Mouse (Mus musculus) retina, postnatal 1 day (tissue): ENCODE measurements around the gene Alpk1.

ENCODE experiments used
- DNase-seq: peaks from one replicate; pipeline ENCODE4 v3.0.0-alpha.2; 2012

Alpk1 gene

DNA sequence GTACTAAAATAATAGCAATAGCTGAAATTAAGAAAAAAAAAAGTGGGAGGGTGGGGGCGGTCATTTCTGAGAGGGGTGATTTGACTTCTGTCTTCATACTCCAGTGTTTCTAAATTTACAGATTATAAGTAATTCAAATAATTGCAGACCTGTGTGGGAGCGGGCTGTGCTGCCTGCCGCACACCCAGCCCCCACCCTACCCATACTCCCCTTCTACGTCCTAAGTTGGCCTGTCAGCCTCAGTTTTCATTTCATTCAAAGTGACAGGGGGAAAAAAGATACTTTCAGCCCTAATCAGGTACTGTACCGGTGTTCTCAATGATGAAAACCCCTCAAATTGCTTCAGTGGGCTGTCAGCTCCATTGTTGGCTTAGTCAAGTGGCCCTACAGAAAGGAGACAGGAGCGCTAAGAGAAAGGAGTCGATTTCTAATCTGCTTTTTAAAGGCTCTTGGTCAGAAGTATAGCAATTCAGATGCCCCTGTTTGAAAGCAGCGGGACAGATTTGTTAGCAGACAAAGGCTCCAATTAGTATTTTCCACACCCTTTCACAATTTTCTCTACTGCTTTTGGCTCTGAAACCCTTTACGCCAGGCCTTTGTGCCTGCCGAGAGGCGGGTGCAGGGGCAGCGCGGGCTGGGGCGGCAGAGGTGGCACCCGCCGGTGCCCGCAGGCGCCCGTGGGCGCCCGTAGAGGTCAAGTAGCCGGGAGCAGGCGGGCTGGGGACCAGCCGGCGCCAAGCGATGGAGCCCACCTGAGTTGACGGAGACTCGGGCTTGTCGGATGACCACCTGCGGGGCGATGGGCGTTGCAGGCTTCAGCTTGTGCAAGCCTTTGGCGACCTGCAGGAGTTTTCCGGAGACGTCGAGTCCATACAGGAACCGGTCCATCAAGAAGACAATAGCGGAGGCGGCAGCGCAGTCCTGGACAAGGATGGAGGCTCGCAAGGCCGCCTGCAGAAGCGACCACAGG lies 85.2 kb downstream of the Alpk1 start:
- DNase-seq, result peak; percentile 67

DNA sequence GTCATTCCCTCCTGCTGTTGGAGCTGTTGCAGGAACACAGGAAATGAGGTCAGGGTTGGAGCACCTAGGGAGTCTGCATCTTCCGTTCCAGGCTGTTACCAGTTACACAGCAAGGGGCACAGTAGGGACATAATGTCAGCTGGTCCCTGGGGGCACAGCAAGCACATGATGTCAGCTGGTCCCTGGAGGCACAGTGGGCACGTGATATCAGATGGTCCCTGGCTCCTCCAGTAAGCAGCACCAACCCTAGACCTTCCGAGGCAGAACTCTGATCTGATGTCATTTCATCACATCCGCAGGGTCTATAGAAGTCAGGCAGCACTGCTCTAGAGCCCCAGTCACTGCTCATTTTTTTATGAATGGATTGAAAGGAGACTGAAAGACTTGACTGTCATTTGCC lies 89.1 kb downstream of the Alpk1 start:
- no peak for DNase-seq

DNA sequence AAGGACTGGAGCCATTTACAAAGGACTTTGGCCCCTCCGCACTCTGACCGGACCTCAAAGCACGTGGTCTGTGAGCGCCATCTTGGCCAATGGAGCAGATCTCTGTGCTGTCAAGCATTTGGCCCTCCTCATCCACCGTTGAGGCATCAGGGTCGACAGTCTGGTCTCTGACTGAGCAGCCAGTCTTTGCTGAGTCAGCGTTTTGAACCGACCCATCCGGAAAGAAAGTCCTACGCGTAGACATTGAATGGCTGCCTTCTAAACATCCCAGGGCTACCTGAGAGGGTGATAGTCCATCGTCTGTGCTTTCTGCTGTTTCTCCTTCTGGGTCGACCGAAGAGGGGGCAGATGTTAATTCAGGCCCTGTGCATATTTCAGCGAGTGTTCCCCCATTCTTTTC lies 100.6 kb downstream of the Alpk1 start:
- DNase-seq, result no peak

DNA sequence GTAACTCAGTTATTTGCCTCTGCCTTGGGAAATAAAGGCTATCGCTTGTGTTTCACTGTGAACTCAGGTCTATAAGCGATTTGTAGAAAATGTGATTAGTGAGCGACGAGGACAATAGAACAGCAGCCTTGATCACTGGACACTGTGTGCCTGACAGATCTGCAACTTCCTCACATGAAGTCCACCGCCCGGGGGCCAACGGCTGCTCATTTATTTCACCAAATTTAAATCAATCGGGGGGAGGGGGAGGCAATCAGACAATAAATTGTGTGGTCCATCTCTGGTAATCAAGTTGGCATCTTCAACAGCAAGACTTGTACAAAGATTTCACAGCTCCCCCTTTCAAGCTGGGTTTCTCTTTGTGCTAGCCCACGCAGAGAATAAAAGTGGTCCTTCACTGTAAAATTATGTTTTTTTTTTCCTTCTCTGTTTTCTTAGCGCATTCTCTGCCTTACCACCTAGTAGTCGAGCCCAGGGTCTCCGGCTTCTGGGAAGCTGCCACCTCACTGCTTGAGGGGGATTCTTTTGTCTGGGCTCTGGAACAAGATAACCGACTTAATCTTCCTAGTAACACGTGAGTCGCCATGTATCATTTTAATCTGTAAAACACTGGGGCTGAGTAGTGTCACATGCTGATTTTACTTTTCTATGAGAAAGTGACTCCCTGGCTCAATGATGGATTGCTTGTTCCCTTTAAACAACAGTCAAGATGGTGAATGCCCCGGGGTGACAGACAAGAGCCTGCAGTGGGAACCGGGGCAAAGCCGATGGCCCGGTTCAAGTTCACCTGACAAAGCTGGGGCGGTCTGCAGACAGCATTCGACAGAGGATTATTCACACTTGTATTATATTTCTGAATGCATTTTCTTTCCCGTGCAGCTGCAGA lies 118.4 kb downstream of the Alpk1 start:
- peak; percentile 60 for DNase-seq

DNA sequence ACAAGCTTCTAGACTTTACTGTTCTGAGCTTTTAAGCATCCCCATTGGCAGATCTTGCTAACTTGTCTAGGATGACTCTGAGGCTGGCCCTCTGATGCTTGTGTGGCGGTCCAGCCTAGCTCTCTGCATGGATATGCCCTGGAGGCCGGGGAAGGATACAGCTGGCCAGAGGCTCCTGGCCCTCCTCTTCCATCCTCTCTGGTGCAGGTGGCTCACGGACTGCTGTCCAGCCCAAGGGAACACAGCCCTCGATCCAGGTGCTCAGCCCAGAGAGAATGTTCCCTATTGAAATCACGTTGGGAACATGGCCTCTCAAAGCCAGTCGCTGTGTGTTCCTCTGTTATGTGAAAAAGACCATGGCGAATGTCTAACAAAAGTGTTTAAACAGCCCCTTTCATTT lies 119.6 kb downstream of the Alpk1 start:
- no peak for DNase-seq

DNA sequence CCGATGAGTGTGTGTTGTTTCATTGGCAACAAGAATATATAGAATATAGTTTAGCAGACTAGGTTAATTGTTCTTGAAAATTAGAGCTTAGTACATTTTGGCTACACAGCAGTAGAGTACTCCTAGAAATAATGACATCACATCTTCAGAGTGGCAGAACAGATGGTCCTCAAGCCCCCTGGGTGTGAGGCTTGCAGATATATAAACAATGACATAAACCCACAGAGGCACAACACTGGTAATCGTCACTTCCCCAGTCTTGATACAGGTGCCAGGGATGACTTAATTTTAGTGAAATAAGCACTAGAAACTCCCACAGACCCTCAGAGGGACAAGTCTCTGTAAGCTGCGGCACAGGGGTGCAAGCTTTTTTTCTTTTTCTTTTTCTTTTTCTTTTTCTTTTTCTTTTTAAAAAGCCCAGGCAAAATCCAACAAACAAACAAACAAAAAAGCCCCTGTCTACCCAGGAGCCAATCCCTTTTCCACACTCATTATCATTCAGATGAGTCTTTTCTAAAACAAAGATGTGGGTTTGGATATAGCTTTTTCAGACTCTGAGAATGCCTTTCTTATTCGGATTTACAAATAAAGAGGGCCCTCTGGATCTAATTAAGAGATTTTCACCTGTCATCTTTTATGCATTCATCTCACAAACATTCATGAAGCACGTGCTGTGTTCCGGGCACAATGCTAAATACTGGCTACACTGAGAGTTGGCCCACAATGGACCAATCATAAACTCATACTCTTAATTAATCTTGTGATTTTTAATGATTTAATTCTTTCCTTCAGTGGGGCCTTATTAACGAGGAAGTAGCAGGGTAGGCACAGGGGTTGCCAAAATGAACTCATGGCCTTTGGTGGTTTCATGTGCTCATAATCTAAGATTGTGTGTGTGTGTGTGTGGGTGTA lies 128.3 kb downstream of the Alpk1 start:
- peak; percentile 88 for DNase-seq

DNA sequence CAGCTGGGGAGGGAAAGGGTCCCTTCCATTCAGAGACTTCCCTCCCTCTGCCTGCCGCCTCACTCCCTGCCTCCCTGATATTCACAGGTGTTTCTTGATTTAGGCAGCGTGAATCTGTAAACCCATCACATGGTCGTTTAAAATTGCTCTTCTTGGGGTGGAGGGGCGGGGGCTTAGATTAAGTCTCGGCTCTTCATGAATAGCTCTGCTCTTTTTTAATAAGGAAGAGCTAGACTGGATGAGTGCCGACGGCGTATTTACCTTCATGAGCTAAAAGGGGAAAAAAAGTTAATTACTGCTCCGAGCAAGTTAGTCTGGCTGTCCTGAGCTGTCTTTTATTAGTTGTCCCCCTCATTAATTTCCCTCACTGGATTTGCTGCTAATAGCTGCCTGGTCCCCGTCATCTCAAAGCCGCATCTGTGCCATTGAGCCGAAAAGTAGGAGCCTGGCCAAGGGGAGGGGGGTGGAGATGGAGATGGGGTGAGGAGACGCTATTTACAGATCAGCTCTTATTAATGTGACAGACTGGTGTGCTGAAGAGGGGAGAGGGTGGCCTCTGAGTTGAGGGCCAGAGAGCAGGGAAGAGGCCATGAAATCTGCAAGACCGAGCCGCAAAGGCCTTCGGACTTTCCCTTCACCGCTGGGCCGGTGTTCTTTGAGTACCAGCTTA lies 134.0 kb downstream of the Alpk1 start:
- peak; percentile 94 for DNase-seq

DNA sequence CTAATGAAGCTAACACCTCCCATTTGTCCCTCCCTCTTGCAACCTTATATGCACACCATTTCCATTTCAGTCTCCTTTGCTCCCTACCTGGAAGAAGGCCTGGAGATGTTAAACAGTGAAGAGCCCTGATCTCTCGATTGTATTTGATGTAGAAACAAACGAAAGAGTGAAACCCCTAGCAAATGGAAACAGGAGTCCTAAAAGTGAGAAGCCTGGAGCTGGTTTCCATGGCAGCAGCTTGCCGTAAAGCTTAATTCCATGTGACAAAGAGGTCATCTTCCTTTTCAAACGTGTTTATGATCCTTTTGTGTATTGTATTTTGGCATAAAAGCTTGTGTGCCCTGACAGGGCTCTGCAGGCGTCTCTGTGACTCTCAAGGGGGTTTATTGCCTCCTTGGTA lies 138.1 kb downstream of the Alpk1 start:
- DNase-seq, result peak; percentile 90

DNA sequence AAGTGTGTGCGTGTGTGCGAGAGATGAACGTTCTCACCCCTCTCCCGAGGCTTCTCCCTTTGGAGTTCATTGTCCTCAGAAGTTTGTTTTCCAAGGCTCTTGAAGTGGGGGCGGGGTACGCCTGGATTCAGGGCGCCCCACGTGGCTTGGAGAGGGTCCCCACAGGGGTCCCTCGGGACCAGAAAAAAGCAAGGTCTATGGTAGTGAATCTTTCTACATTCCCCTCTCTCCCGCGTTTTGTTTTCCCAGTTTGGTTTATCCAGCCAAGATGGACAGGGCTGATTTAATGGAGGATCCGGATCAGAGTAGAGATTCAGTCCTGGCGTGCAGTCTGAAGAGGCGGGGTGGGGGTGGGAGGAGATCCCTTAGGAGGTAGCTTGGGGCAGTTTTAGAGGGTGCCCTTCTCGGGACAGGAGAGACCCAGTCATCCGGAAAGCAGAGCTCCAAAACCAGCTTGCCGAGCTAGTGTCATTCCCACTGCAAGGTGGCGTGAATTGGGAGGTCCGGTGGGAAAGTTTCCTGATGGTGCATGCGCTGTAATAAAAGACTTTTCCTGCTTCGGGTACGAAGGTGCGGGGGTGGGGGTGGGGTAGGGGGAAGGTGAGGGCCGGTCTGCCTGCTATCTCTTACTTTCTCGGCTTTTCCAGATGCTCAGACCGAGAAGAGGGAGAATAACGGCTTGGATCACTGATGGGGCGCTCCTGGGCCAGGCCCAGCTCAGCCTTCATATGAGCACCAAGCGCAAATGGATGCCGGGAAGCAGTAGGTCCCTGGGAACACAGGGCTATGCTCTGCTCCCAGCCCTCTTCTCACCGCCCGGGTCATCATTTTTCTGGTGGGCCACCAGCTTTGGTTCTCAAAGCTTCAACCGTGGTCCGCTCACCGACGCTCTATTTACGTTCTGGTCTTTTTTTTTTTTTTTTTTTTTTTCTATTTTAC lies 139.3 kb downstream of the Alpk1 start:
- peak; percentile 56 for DNase-seq

DNA sequence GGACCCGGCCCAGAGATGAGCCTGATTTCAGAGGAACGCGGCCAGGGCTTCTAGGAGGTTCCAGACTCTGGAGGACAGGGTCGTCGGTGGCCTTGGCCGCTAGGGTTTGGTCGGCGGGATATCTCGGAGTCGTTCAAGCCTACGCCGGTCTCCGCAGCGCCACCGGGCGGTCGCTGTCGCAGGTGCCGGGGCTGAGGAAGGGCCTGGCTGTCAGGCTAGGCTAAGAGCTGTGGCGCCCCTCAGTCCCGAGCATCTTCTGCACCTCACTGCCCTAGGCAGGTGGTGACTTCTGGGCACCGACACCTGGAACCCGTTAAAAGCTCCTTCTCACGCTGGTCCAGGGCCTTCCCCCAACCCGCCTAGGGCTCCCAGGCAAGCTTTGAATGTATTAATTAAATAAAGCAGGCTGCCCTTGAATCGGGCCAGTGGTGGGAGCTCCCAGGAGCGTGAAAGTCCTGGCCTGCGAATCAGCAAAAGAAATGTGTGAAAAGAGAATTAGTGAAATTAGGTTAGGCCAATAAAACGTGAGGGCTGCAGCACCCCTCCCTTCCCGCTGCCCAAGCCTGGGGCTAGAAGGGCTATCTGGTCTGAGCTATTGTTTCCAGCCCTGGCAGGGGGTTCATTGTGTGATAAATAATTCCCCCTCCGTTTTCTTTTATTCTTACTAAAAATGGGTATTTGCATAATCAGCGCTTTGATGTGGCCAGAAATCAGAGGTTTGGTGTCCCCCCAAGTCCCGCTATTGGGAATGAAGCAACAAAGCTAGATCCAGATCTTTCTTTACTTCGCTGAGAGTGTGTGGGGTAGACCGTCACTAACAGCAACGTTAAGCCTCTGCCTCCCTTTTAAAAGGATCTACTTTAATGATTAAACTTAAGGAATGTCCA lies 140.2 kb downstream of the Alpk1 start:
- peak; percentile 88 for DNase-seq

DNA sequence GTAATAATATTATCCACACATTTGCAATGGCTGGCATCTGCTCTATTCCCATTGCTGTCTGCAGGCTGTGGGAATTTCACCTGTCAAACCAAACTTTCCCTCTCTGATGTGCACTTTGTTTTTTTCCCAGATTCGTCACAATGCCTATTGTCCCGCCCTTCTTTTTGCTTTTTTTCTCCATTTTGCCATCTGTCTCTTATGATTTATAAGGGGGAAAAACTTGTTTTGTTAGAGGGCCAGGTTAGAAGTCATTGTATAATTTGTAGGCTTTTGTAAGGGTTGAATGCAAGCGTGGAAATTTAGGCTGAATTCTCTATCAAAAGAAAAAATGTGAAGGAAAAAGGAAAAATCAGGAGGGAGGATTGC lies 145.4 kb downstream of the Alpk1 start:
- no peak for DNase-seq

DNA sequence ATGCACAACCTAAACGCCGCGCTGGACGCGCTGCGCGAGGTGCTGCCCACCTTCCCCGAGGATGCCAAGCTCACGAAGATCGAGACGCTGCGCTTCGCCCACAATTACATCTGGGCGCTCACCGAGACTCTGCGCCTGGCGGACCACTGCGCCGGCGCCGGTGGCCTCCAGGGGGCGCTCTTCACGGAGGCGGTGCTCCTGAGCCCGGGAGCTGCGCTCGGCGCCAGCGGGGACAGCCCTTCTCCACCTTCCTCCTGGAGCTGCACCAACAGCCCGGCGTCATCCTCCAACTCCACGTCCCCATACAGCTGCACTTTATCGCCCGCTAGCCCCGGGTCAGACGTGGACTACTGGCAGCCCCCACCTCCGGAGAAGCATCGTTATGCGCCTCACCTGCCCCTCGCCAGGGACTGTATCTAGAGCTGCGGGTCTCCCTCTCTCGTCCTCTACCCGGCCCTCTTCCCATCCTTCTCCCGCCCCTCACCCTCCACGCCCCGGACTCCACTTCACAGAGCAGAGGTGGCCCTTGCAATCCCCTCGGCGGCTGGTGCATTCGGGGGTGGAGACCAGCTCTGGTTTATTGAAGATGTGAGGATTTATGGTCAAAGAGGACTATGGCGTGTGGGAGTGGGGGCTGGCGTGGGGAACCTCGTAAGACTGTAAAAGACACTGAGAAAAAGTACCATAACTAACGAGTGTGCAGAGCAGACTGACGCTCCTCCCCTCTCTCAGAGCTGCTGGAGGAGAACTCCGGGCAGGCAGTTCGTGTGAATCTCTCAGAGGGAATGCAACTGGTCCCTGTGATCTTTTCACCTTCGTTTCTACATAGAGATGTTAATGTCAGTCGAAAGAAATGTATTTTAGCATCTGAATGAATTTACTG lies 146.0 kb downstream of the Alpk1 start:
- peak; percentile 92 for DNase-seq

DNA sequence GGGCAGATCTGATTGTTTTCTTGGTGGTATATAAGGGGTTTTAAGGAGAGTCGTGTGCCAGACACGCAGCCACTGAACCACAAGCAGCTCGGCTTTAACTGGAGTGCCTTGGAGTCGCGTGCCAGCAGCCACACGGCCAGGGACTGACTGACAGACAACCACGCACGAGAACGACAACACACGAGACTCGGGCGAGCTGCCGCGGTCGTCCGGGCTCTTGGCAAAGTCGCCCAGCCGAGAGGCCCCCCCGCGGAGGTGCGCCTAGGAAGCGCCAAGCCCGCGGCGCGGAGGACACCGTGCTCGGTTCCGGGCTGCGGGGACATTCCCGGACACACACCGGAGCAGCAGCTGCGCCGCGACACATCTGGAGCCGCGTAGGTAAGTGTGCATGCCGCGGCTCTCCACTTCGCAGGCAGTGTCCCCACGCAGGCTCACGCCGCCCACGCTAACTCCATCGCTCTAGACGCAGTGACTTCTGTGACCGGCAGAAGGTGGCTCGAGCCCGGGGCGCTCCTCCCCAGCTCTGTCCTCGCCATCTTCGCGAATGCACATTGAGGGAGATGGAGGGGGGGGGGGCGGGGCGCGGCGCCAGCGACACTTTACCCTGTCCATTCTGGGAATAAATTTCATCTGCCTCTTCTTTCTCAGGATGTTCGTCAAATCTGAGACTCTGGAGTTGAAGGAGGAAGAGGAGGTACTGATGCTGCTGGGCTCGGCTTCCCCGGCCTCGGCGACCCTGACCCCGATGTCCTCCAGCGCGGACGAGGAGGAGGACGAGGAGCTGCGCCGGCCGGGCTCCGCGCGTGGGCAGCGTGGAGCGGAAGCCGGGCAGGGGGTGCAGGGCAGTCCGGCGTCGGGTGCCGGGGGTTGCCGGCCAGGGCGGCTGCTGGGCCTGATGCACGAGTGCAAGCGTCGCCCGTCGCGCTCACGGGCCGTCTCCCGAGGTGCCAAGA lies 147.0 kb downstream of the Alpk1 start, which contains the start of gene Neurog2:
TSS of gene Neurog2 (plus strand) at position 56 of the 953 bp plus-strand sequence.
- DNase-seq, result peak; percentile 72

DNA sequence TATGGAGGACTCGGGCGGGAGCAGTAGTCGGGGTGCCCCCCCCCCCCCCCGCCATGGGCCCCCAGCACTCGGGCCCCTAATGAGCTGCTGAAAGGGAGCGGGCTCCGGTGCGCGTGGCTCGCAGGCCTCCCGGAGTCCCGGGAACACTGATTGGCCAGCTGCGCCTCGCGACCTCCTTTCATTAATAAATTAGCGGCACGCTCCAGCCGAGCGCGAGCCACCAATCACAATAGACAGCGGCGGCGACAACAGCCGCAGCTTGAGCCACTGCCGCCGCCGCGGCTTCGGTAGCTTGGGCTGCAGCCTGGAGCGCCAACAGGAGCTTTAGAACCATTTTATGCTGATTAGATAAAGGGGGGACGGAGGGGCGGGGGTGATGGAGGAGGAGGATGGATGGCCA lies 147.8 kb downstream of the Alpk1 start:
- DNase-seq, result peak; percentile 97

DNA sequence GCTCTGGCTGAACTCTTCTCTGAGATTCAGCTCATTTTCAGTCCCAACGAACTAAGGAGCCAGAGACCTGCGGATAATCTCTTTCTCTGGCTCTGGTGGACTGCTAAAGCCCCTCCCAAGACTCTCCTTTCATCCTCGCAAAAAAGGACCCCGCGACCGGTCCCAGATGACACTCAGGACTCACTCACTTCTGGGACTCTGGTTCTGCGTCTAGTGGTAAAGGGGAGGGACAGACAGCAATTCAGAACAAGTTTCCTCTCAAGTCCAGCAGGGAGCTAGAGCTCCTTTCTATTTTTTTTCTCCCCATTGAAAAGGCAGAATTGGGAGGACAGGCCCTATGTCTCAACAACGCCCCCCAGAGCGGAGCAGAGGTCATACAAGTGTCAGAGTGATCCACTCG lies 148.7 kb downstream of the Alpk1 start:
- DNase-seq, result no peak

DNA sequence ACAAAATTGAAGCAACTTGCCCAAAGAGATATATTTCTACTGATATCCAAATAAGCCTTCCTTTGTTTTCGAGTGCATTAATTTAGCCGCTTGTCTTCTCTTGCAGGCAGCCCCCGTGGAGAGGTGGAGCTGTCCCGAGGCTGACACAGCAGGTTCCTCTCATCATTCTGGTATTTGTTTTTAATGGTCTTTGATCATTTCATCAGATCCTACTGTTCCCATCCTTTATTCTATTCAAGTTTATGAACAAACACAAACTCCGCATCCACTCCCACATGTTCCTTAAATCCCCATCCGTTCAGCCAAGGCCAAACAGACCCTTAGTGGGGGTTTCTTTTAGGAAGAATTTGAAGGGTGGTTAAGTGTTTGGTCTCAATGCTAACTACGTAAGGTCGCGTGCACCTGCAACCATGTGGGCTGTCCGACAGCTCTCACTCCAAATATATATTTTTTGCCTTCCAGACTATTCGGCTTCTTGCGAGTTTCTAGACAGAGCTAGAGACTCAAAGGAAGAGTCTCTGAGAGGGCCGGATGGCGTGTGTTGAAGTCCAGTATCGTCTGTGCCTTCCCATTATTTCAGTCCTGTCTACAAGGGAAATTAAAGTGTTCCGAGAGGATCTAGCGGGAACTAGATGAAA lies 149.5 kb downstream of the Alpk1 start:
- DNase-seq, result no peak

DNA sequence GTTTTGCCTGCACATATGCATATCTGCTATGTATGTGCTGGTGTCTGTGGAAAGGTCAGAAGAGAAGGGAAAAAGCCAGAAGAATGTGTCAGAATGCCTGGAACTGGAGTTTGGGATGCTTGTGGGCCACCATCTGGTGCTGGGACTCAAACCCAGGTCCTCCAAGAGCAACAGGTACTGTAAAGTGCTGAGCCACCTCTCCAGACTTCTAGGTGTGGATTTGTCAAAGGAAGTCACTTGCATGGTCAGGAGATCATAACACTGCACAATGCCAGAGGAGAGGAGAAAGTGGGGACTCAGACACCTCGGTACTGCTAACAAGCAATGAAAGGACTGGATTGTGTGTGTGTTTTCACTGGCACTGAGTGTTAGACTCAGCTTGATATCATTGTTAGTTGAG lies 150.1 kb downstream of the Alpk1 start:
- DNase-seq, result no peak
